Mouse (Mus musculus): Measurements from ENCODE around the gene Syncrip.

Syncrip gene

DNA sequence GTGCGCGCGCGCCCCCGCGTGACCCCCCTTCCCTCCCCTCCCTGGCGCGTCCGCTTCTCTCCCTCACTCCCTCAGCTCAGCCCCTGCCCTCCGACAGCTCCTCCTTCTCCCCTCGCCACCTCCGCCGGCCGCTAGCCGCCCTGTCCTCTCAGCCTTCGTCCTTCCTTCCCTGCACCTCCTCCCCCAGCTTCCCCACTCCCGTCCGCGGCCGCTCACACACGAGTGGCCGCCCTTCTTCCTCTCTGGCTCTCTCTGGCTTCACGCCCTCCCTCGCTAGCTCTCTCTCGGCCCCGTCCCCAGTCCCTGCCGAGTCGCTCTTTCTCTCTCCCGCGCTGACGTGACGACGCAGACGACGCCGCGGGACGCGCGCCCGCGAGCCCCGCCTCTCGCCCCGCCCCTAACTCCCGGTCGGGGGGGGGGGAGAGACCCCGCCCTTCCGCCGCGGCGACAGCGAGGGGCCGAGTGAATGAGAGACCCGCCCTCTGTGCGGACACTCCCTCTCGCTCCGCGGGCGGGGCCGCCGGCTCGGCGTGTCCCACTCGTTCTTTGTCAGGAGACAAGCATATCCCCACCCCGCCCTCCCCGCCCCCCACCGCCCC is at the start of gene Syncrip:
TSS of gene Syncrip (minus strand) at position 345 of the 599 bp plus-strand sequence.
- in situ Hi-C loops (cut with MboI, MseI): loop anchor here (5.0 kb wide), 1 partner anchor 35 kb away; no protein-coding TSS in a partner anchor

DNA sequence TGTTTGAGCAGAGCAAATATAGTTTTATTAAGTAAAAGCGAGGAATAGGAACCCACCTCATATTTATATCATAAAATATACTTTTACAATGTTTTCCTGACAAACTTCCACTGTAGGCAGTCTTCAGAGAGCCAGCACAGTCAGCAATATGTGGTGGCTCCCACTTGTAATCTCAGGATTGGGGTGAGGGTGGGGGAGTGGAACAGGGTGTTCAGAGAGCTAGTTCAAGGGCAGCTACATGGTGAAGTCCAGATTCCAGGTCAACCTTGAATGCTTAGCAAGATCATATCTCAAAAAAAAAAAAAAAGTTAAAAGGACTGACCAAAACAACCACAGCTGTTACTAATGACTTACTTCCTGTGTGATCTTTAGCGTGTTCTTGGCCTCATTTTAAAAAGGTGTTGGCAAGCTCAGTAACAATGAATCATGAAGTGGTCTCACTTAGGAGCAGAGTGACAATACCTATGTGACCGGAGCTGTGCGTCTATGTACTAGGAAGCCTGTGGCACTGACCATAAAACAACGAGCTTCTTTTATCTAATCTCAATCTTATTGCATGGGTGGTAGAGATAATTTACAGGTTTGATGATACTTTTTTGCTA is 47.7 kb upstream of the Syncrip start:
- in situ Hi-C loops (cut with MboI, MseI): loop anchor here (25.0 kb wide), 2 partner anchors 293 to 793 kb away; partner anchors contain the start of gene Tbx18

DNA sequence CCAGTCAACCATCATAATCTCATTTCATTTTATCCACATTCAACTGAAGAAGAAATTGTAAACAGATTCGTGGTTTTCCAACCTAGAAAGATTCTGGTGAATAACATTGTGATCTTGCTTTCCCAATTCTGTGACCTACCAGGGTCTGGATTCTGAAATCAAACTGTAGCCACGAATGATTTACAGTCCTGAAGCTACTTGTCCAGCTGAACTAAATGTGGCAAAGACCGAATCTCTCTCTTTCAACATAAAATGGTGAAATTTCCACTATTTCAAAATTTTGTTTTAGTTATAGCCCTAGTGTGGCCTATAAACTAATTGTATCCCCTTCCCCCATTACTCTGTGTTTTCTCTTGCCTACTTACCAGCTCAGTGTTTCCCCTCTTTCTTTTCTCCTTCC is 47.2 kb upstream of the Syncrip start:
- in situ Hi-C loops (cut with MboI, MseI): loop anchor here (25.0 kb wide), 2 partner anchors 292 to 792 kb away; partner anchors contain the start of gene Tbx18

DNA sequence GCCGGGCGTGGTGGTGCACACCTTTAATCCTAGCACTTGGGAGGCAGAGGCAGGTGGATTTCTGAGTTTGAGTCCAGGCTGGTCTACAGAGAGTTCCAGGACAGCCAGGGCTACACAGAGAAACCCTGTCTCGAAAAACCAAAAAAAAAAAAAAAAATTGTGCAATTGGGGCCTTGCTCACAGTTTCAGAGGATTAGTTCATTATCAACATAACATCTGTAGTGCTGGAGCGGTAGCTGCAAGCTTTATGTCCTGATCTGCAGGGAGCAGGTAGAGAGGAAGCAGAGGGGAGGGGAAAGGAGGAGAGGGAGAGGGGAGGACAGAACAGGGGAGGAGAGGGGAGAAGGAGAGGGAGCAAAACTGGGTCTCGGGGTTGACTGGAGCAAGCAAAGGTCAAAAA is 46.4 kb upstream of the Syncrip start:
- in situ Hi-C loops (cut with MboI, MseI): loop anchor here (25.0 kb wide), 2 partner anchors 291 to 791 kb away; partner anchors contain the start of gene Tbx18

DNA sequence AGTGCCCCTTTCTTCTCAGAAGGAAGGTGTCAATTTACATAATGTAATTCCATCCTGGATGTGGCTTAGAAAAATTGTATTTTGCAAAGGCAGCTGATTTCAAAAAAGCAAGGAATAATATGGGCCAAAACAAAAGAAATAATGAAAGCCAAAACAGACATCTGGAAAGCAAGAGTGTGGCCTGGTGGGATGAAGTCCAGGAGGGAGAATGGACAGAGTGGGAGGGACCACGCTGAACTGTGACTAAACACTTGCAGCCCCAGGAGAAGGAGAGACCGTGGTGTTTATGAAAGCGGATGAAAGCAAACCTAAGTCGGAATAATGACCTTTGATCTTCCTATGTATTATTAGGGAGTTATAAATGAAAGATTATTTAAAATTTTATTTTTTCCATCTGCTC is 45.6 kb upstream of the Syncrip start:
- in situ Hi-C loops (cut with MboI, MseI): loop anchor here (25.0 kb wide), 2 partner anchors 291 to 791 kb away; partner anchors contain the start of gene Tbx18

DNA sequence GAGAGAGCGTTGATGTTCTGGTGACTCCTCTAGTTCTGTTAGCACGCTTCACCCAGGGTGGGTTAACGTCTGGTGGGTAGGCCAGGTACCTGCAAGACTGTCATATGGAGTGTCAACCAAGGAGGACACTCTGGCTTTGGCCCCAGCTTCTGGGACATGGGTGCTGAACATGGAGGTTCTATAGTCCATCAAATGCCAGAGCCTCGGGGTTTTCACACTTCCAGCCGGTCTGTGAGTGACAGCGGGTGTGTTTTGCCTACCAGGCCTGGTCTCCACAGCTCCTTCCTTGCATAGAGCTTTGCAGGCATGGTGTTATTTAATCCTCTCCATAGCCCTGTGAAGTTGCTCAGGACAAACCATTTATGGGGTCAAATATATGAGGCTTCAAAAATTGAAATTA is 43.0 kb upstream of the Syncrip start:
- in situ Hi-C loops (cut with MboI, MseI): loop anchor here (25.0 kb wide), 2 partner anchors 288 to 788 kb away; partner anchors contain the start of gene Tbx18

DNA sequence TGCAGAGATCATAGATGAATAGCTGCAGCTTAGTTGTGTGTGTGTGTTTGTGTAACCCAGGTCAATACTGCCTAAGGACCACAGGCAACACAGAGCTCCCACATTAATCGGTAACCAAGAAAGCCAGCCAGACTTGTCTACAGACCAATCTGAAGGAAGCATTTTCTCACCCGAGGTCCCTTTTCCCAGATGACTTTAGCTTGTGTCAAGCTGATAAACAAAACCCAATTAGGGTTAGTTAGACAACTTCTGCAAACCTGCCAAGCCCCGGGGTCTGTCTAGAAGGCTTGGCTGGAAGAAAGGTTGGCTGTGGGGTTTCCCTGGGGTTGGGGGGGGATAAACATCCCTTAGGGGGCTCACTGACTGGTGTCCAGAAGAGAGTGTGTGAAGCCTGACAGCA is 42.4 kb upstream of the Syncrip start:
- in situ Hi-C loops (cut with MboI, MseI): loop anchor here (25.0 kb wide), 2 partner anchors 287 to 787 kb away; partner anchors contain the start of gene Tbx18

DNA sequence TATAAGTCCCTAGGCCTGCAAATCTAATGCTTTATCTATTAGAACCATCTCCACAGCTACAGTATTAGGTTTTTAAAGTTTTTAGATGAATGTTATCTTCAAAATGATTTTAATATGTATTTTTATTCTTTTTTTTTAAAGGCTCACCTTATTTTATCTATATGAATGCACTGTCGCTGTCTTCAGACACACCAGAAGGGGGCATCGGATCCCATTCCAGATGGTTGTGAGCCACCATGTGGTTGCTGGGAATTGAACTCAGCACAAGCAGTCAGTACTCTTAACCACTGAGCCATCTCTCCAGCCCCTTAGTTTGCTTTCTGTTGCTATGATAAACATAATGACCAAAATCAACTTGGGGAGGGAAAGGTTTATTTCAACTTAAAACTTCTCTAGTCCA is 42.0 kb upstream of the Syncrip start:
- in situ Hi-C loops (cut with MboI, MseI): no loop called here

DNA sequence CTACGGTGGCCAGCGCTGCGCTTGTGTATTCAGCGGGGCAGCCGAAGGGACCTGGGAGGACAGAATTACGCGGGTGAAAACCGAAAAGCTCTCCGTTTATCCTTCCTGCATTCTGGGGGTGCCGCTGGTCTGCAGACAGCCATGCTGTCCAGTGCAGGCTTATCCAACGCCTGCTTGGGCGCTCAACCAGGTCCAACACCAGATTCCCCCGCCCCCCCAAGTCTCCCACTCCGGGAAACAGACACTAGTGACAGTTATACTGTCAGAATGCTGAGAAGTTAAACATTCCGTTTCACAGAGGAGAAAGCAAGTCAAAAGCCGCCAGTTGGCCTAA is 40.9 kb upstream of the Syncrip start:
- in situ Hi-C loops (cut with MboI, MseI): no loop called here

DNA sequence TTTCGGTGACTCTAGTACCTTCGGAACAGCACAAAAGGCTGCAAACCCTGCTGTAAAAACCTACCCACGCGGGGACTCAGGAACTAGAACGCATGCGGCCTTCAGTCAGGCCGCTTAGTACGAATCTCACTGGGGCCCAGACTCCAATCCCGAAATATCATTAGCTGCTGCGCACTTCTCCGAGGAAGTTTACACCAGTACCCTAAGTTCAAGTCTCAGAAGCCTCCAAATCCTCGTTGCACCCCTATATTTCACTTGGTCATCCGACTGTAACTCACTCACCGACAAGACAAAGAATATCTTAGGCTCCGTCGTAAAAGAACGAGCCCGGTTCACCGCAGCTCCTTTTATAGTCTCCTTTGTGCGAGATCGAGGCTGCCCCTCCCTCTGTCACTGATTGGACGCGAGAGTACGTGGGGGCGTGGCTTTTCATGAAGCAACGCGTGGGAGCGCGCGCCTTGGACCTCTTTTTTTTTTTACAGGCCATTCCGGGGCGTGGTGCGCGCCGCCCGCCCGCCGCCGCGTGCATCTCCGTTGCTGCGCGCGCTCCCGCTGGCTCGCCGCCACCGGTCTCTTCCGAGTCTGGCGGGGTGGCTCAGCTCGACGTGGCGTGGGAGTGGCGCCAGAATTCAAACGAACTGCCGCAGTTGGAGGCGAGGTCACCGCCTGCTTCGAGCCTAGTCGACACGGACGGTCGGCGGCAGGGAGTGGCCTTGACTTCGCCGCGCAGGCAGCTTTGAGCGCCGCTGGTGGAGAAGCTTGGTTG is 40.4 kb upstream of the Syncrip start:
- in situ Hi-C loops (cut with MboI, MseI): no loop called here

DNA sequence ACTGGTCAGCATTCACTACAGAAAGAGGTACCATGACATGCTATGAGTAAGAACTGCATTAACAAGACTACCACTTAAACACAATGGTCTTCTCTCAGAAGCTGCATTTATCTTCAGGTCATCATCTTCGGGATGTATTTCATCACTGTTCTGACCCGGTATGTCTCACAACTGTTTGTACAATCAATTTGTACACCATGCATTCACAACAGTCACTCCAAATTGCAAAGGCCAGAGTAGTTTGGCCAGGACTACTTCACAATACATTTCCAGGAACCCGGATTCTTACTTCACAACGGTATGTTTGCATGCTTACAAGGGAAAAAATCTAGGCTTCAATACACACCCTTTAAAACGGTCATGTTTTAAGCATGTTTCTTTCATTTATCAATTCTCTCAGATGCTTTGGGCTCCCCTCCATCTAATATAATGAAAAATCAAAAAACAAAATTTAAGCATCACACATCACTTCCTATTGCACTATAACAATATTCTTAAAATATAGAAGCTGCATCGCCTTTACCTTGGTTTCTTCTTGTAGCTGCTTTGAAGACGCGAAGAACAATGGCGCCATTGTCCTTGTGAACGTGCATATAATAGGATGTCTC is 39.7 kb upstream of the Syncrip start:
- in situ Hi-C loops (cut with MboI, MseI): no loop called here

DNA sequence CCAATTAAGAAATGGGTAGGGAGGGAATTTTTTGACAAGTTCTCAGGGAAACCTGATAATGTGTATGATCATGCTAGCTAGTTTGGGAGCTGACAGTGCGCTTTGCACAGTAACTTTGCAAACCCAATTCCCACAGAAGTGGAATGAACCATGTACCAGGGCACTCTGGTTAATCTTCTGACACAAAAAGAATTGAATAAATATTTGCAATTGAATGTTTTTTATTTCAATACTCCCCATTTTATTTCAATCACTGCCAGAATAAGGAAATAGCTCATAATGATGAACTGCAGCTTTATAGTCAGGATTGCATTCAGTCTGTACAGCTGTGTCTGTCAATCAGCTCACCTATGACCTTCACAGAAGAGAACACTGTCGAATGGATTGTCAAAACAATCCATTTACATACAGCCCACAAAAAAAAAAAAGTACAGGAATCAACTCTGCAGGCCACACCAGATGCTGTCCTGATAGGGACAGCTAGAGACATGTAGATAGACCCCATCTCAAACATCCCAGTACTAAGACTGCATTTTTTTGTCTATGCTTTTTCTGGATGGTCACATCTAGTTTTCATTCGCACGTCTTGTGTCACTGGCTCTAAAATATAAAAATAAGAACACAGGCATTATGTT is 38.6 kb upstream of the Syncrip start:
- in situ Hi-C loops (cut with MboI, MseI): no loop called here

DNA sequence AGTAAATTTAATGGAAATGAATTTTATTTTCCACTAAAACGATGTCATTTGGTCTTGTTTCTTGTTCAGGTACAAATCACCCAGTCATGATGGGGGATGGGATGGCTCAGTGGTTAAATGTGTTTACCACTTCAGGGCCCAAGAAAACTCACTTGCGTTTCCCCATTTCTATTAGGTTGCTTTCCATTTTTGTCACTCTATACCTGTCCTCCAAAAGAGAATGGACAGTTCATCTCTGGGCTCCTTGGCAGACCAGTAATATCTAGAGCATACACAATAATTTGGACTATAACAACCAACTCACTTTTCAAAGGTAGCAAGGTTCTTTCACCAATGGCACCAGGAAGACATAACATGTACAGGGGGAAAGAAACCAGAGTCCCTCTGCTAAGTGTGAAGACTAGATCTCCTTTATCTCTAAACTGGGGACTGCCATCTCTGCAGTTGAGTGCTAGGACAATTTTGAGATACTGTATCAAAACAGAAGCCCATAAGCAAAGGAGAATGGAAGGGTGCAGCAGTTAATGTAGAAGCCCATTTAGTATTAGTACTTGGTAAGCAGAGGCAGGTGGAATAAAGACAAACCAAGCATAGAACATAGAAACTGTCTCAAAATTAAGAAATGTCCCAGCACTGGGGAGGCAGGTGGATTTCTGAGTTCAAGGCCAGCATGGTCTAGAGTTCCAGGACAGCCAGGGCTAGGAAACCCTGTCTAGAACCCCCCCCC is 37.9 kb upstream of the Syncrip start:
- in situ Hi-C loops (cut with MboI, MseI): no loop called here

DNA sequence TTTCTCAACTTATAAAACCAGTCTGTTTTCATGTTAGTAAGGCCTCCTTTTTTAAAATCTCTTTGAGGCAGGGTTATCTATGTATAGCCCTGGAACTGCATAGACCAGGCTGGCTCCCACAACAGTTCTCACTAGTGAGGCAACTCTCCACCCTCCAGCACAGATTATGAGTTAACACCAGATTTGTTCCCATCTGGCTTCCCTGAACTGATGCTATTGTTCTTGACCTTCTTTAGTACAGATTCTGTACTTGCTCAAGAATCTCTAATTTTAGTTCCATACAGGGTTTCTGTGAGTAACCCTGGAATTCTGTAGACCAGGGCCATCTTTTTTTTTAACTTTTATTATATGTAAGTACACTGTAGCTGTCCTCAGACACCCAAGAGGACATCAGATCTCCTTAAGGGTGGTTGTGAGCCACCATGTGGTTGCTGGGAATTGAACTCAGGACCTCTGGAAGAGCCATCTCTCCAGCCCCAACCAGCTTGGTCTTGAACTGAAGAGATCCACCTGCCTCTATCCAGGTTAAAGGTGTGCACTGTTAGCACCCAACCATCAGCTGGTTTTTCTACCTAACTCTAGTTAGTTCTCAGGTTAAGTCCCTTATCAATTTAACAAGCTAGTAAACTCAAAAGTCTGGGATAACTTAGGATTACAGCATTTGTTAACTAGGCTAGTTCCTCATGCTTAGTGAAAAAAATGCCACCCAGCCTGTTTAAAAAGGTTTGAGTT is 37.2 kb upstream of the Syncrip start:
- in situ Hi-C loops (cut with MboI, MseI): loop anchor here (5.0 kb wide), 1 partner anchor 37 kb away; the partner anchor contains the start of gene Syncrip

DNA sequence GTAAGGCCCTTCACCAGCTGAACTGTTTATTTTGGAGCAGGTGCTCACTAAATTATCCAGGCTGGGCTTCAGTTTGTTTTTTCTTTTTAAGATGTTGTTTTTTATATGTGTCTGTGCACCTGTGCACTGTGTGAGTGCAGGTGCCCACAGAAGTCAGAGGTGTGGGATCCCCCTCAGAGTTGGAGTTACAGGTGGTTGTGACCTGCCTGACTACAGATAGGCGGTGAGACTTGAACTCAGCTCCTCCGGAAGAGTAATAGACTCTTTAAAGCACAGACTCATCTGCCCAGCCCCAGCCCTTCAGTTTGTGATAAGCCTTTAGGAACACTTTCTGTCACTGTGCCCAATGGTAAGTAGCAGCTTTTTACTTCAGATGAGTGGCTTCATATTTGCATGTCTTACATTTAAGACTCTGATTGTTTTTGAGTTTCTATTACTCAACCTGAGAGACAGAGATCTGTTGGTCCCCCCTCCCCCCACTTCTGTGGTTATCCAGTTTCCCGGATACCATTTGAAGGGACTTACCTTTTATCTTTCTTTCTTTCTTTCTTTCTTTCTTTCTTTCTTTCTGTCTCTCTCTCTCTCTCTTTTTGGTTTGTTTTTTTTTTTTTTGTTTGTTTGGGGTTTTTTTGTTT is 34.1 kb upstream of the Syncrip start:
- in situ Hi-C loops (cut with MboI, MseI): loop anchor here (5.0 kb wide), 1 partner anchor 34 kb away; the partner anchor contains the start of gene Syncrip

DNA sequence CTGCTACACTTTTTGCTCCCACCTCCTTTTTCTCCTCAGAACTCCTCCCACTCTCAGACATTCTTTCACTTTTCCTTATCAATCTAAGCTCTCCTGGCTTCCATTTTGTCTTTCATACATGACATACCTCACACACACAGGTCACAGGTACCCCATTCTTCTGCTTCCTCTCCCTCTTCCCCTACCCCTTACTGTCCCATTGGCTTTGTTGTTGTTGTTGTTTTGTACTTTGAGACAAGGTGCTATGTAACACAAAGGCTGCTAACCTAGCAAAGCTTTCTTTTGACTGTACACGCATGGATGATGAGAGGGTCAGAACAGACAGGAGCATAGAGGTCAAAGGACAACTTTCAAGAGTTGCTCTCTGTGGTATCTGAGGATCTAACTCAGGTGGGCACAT is 33.2 kb upstream of the Syncrip start:
- in situ Hi-C loops (cut with MboI, MseI): loop anchor here (5.0 kb wide), 1 partner anchor 33 kb away; the partner anchor contains the start of gene Syncrip

DNA sequence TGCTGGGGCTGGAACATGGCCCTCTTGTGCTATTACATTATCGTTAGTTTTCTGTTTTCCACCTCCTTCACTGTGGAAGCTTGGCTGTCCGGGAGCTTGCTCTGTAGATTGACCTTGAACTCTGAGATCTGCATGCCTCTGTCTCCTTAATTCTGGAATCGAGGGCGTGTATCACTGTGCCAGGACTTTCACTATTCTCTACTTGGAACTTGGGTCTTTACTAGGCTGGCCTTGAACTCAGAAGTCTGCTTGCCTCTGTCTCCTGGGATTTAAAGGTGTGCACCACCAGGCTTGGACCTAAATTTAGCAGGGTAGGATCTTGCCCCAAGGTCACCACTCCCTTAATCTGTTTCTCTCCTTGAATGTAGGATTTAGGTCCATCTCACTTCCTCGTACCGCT is 19.5 kb upstream of the Syncrip start:
- in situ Hi-C loops (cut with MboI, MseI): no loop called here

DNA sequence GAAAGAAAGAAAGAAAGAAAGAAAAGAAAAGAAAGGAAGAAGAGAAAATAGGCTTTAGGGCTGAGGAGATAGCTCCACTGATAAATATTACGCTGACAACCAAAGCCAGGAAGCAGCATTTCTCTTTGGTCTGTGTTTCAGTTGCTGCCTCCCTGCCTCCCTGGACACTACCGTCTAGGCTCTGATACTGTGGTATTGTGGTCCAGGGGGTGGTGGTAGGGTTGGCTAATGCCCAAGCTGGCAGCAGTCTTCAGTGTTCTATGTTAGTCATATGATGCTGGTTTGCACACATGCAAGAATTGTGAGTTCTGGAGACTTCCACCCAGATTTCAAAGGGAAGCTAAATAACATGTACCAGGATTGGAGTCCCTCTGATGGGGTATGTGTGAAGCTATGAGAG is 17.7 kb upstream of the Syncrip start:
- in situ Hi-C loops (cut with MboI, MseI): no loop called here

DNA sequence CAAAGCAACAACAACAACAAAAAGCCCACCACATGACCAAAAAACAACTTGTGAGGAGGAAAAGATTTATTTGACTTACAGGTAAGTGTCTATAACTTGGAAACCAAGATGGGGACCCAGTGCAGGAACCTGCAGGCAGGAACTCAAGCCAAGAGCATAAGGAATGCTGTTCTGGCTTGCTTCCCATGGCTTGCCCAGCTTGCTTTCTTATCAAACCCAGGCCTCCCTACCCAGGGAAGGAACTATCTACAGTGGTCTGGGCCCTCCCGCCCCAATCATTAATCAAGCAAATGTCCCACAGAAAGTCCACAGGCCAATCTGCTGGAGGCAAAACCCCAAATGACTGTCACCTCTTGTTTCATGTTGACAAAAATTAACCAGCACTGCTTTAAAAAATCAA is 10.1 kb upstream of the Syncrip start:
- in situ Hi-C loops (cut with MboI, MseI): no loop called here
